ENCODE assay signal across 15 mouse cellular contexts in the genomic region with DNA sequence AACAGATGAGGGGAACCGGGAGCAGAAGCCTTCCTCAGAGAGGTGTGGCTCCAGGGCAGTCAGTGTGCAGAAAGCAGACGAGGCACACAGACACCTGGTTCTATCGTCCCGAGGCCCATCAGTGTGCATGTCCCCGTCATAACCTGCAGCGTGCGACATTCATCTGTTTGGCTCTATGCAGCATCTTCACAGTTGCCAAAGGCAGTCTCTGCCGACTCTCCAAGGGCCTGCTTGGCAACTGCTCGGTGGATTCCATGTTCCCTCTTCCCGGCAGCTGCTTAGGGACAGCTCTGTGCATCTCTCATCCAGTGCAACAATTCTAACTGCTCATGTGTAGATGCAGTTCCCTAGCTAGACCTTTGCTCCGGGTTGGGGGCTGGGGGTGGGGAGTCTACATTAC.
"Had no signal": no experiment of that assay in that cellular context is flagged by ENCODE, and none has a peak within 500 bp of the region (broad histone marks: within the 10 kb centered on the region; RNA-seq: fewer than 3 reads in every experiment).

No protein-coding gene starts in this region.

- H3K9me3 ChIP-seq: limb, embryonic 15.5 days; liver, embryonic 12.5 days; neural tube, embryonic 13.5 days had no signal

- H3K27me3 ChIP-seq: limb, embryonic 15.5 days; liver, embryonic 12.5 days; neural tube, embryonic 13.5 days had no signal

- DNase-seq: kidney, adult 11 months; kidney, adult 9 months; kidney, postnatal 36 days; lung, embryonic 14.5 days; lung, postnatal 10 days; lung, postnatal 4 days; midbrain, embryonic 14.5 days; right cerebral cortex, adult 18-20 months; spleen, adult 18-20 months; thymus, adult 18-20 months; thymus, postnatal 25 days had no signal

- H3K4me3 ChIP-seq: limb, embryonic 15.5 days; liver, embryonic 12.5 days; neural tube, embryonic 13.5 days had no signal

- H3K9ac ChIP-seq: limb, embryonic 15.5 days; liver, embryonic 12.5 days; lung, embryonic 14.5 days; neural tube, embryonic 13.5 days had no signal

- H3K4me2 ChIP-seq: limb, embryonic 15.5 days; liver, embryonic 12.5 days; lung, embryonic 14.5 days; neural tube, embryonic 13.5 days had no signal

- H3K27ac ChIP-seq: kidney, postnatal 0 days; limb, embryonic 15.5 days; liver, embryonic 12.5 days; neural tube, embryonic 13.5 days had no signal

- H3K4me1 ChIP-seq: limb, embryonic 15.5 days; liver, embryonic 12.5 days had no signal

- H3K36me3 ChIP-seq: limb, embryonic 15.5 days; liver, embryonic 12.5 days; neural tube, embryonic 13.5 days had no signal

- ATAC-seq: liver, embryonic 12.5 days had no signal
